Mouse (Mus musculus) hindbrain, embryonic 14.5 days (tissue): Measurements from ENCODE around the gene Rps15. TPM values are rescaled to one million over a fixed set of nuclear protein-coding genes. Genes with fewer than 3 reads are reported as not detected.

Experiments
- ATAC-seq: fragments of 200-750 bp; cut with Nextera tagmentation; 2 replicates; pipeline ENCODE4 v1.8.0; 2017; ENCODE audit warnings: moderate number of reproducible peaks, mild to moderate bottlenecking, moderate TSS enrichment, moderate library complexity; ENCODE audit not compliant: low FRiP score
- DNase-seq: peaks from one replicate; pipeline ENCODE4 v3.0.0-alpha.2; 2015; ENCODE audit warnings: low spot score
- H3K27ac ChIP-seq: fragments of 300-500 bp; sonication (generic); 2 replicates; pipeline ENCODE4 v1.5.1; 2014; ENCODE audit warnings: mild to moderate bottlenecking, moderate library complexity
- H3K27me3 ChIP-seq: fragments of 300-500 bp; sonication (generic); 2 replicates; pipeline ENCODE4 v1.6.1; 2014; ENCODE audit warnings: mild to moderate bottlenecking, low read length, mixed read lengths; ENCODE audit not compliant: control insufficient read depth, insufficient read depth
- H3K36me3 ChIP-seq: fragments of 300-500 bp; sonication (generic); replicated peaks from 2 replicates; pipeline ENCODE4 v1.6.1; 2014; ENCODE audit not compliant: control insufficient read depth, insufficient read depth
- H3K4me1 ChIP-seq: fragments of 300-500 bp; sonication (generic); replicated peaks from 2 replicates; pipeline ENCODE4 v1.6.1; 2014; ENCODE audit warnings: antibody characterized with exemption, low read length, mixed read lengths; ENCODE audit not compliant: control insufficient read depth, insufficient read depth
- H3K4me2 ChIP-seq: fragments of 300-500 bp; sonication (generic); replicated peaks from 2 replicates; pipeline ENCODE4 v1.6.1; 2014; ENCODE audit warnings: mild to moderate bottlenecking, moderate library complexity
- H3K4me3 ChIP-seq: fragments of 300-500 bp; sonication (generic); replicated peaks from 2 replicates; pipeline ENCODE4 v1.5.1; 2014; ENCODE audit warnings: mild to moderate bottlenecking, low read length
- H3K9ac ChIP-seq: fragments of 300-500 bp; sonication (generic); 2 replicates; pipeline ENCODE4 v1.6.1; 2014
- H3K9me3 ChIP-seq: fragments of 300-500 bp; sonication (generic); 2 replicates; pipeline ENCODE4 v1.6.1; 2016; ENCODE audit warnings: low read length; ENCODE audit not compliant: control insufficient read depth
- WGBS: fragments of 180-500 bp; shearing (Covaris S2); extraction: QIAGEN DNeasy Blood & Tissue Kit; methylation state at CpG from one replicate; pipeline ENCODE4 v1.1.7; 2014; 5-methylcytosine and 5-hydroxymethylcytosine counted together
- polyA plus RNA-seq: library from polyadenylated mRNA; unstranded; fragments of >200 nt; fragmentation: Nextera tagmentation; extraction: Ambion mirVana; gene quantifications from 2 replicates; pipeline ENCODE4 v1.2.1, GENCODE M21; 2014

Rps15 gene
- polyA plus RNA-seq, 1 experiment from 2014 or later = 649 TPM

DNA sequence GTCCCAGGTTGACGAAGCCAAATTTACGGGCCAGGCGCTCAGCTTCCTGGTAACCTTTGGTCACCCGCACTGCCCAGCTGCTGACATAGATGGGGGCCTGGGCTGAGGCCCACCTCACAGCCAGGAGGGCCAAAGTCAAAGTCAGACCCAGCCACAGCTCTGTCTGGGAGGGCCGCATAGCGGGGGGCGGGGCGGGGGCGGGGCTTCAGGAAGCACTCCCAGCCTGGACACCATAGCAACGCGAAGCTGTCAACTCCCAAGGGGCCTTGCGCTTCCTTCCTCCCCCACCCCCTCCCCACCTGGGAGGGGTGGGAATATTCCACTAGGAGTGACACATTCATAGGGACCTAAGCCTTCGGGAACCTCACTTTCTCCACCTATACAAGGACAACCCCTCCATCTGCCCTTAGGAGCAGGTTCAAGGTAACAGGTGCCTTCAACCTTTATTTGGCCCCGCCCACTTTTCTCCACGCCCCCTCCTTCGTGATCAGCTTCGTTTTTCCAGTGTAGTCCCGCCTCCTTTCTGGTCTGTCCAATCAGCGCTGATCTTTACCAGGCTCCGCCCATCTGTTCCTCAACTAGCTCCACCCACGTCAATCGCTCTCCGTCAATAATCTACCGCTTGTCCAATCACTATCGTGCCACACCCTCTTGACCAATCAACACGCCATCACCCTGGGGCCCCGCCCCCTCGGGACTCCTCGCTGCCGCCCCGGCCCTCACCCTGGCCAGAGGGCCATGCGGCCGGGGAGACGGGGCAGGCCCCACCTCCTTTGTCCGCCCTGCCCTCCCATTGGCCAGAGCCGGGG lies 37.2 kb downstream of the Rps15 start, which contains the start of the genes Pcsk4 and Reep6:
TSS of gene Pcsk4 (minus strand) at position 226 of the 809 bp plus-strand sequence.
TSS of gene Reep6 (plus strand) at position 681 of the 809 bp plus-strand sequence.
- Histone ChIP-seq H3K9me3 (no peaks in the 10 kb centered on the region), H3K36me3 (no peaks in the 10 kb centered on the region), H3K27ac (no peak within 1 kb of the TSS), H3K4me1 (no peaks in the 10 kb centered on the region; the same call in 1 of the 2 replicates), H3K27me3 (0 out of 2 replicates have a peak, but pooled peaks cover 6% of the 10 kb centered on the region), H3K4me2 (peak within 1 kb of the TSS; percentile 87), H3K4me3 (peak within 1 kb of the TSS; percentile 43), H3K9ac (peak within 1 kb of the TSS; percentile 58)
- ATAC-seq = peak; percentile 93
- 4% methylated on average over 36 of the region's 36 CpGs for WGBS
- DNase-seq = peak; percentile 90

- Histone ChIP-seq H3K9ac (peak overlapping the region; percentile 58), H3K27me3 (0 out of 2 replicates have a peak, but pooled peaks cover under 1% of the 10 kb centered on the region), H3K4me1 (no peaks in the 10 kb centered on the region; the same call in 1 of the 2 replicates), H3K4me2 (peak overlapping the region; percentile 87), H3K4me3 (peak overlapping the region; percentile 43), H3K9me3 (no peaks in the 10 kb centered on the region), H3K27ac (no peak overlapping the region), H3K36me3 (no peaks in the 10 kb centered on the region)
- ATAC-seq (no peak), DNase-seq (no peak)
- 1% methylated on average over 39 of the region's 41 CpGs for WGBS
These were observed 37.8 kb downstream of the Rps15 start for GRCm38 (mm10) chr10:80330084-80330483.

GRCm38 (mm10) chr10:80330888-80331287 lies 38.6 kb downstream of the Rps15 start:
- Histone ChIP-seq H3K9ac (no peak overlapping the region), H3K4me3 (no peak overlapping the region), H3K9me3 (no peaks in the 10 kb centered on the region), H3K4me1 (no peaks in the 10 kb centered on the region; the same call in 1 of the 2 replicates), H3K36me3 (no peaks in the 10 kb centered on the region), H3K4me2 (peak overlapping the region; percentile 21), H3K27ac (no peak overlapping the region), H3K27me3 (no peaks in the 10 kb centered on the region)
- 78% methylated on average over 2 of the region's 2 CpGs for WGBS
- ATAC-seq (no peak), DNase-seq (no peak)

- H3K4me2 ChIP-seq = no peak overlapping the region
- ATAC-seq (no peak), DNase-seq (no peak)
- WGBS = 70% methylated on average over 10 of the region's 10 CpGs
- H3K27me3 ChIP-seq = no peaks in the 10 kb centered on the region
- no peaks in the 10 kb centered on the region; the same call in 1 of the 2 replicates for H3K4me1 ChIP-seq
- H3K9me3 ChIP-seq = no peaks in the 10 kb centered on the region
- no peaks in the 10 kb centered on the region for H3K36me3 ChIP-seq
- H3K27ac ChIP-seq = no peak overlapping the region
- H3K9ac ChIP-seq = no peak overlapping the region
- H3K4me3 ChIP-seq = no peak overlapping the region
These were observed 39.6 kb downstream of the Rps15 start for GRCm38 (mm10) chr10:80331636-80332524.

DNA sequence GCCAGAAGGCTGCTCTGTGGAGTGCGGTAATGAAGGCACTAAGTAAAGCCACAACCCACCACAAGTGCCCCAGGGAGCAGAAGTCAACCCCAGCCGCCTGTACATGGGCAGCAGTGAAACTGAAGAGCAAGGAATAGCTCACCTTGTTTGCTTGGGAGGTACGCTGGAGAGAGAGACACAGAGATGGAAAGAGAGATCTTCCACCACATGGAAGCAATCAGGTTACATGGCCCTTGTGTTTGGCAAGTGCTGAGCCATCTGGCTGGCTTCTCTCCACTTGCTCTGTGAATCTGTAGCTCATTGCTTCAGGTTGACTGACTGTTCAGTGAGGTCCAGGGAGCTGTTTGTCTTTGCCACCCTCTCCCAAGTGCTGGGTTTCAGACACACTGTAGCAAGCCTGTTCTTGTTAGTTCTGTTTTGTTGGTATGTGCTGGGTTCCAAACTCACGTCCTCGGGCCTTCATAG lies 40.3 kb downstream of the Rps15 start:
- H3K9ac ChIP-seq = no peak overlapping the region
- 79% methylated on average over 5 of the region's 5 CpGs for WGBS
- no peak overlapping the region for H3K27ac ChIP-seq
- H3K4me1 ChIP-seq = no peaks in the 10 kb centered on the region; the same call in 1 of the 2 replicates
- no peaks in the 10 kb centered on the region for H3K36me3 ChIP-seq
- H3K4me2 ChIP-seq = no peak overlapping the region
- H3K27me3 ChIP-seq = no peaks in the 10 kb centered on the region
- ATAC-seq (no peak), DNase-seq (no peak)
- H3K4me3 ChIP-seq = no peak overlapping the region
- H3K9me3 ChIP-seq = no peaks in the 10 kb centered on the region

- H3K4me2 ChIP-seq = no peak overlapping the region
- H3K27me3 ChIP-seq = peaks cover 12% of the 10 kb centered on the region
- H3K27ac ChIP-seq = no peak overlapping the region
- H3K4me1 ChIP-seq = no peaks in the 10 kb centered on the region
- H3K9me3 ChIP-seq = no peaks in the 10 kb centered on the region
- H3K9ac ChIP-seq = no peak overlapping the region
- ATAC-seq (no peak), DNase-seq (no peak)
- no peak overlapping the region for H3K4me3 ChIP-seq
- 93% methylated on average over 12 of the region's 12 CpGs for WGBS
- no peaks in the 10 kb centered on the region for H3K36me3 ChIP-seq
These were observed 44.0 kb downstream of the Rps15 start for GRCm38 (mm10) chr10:80336263-80336662.

DNA sequence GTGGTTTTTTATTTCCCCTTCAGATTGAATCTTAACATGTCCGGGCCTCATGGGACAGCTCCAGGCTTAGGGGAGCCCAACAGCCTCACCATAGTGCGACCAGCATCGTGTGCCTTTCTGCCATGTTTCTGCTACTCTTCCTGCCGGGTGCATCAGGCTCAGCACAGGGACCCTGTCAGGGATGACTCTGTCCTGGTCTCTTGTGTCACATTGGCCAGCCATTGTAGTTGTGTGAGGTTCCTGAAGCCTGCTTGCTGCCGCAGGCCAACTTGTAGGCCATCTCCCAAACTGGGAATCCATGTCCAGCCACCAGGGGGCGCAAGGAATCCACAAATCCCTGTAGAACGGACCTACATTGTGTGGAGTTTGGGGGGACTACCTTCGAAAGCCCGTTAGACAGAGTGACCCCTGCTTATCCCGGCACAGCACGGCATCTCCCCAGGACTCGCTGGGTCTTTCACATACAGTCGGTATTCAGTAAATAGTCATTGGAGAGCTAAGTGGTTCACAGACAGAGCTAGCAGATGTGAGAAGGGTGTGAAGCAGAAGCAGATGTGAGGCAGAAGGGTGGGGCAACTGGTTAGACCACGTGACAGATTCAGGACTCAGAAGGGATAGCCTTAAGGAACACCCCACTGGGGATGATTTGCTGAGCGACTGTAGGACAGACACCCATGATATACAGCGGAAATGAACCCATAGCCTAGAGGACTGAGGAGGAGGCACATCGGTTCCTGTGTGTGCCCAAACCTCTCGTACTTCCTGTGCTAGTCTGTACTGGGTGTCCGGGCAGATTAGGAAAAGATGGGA lies 47.9 kb downstream of the Rps15 start:
- Histone ChIP-seq H3K27me3 (peaks cover 51% of the 10 kb centered on the region), H3K9ac (no peak overlapping the region), H3K4me2 (no peak overlapping the region), H3K27ac (no peak overlapping the region), H3K4me3 (no peak overlapping the region), H3K36me3 (no peaks in the 10 kb centered on the region), H3K4me1 (peaks cover 14% of the 10 kb centered on the region), H3K9me3 (no peaks in the 10 kb centered on the region)
- WGBS = 25% methylated on average over 19 of the region's 19 CpGs
- ATAC-seq (no peak), DNase-seq (peak; percentile 89)

DNA sequence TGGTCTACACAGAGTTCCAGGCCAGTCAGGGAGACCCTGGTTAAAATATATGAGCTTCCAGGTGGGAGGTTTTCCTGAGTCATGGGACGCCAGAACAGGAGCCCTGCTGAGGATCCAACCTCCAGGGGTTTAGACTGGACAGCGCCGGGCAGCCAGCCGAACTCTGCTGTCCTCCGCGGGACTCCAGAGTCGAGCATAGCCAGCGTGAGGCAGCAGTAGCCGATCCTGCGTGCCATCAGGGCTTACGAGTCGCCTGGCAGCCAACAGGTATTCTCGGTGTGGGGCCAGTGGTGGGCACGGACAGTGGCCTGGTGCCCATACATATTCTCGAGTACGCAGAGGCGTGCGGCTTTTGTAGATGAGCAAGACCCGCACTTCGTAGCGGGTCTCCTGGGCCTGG lies 48.8 kb downstream of the Rps15 start:
- 10% methylated on average over 21 of the region's 21 CpGs for WGBS
- ATAC-seq (no peak), DNase-seq (no peak)
- Histone ChIP-seq H3K36me3 (no peaks in the 10 kb centered on the region), H3K9ac (no peak overlapping the region), H3K27me3 (peaks cover 60% of the 10 kb centered on the region), H3K4me1 (peaks cover 14% of the 10 kb centered on the region), H3K4me3 (no peak overlapping the region; the same call in 1 of the 2 replicates), H3K4me2 (no peak overlapping the region), H3K9me3 (no peaks in the 10 kb centered on the region), H3K27ac (no peak overlapping the region)
